Mouse (Mus musculus): ENCODE measurements around the gene Skiv2l.

DNA sequence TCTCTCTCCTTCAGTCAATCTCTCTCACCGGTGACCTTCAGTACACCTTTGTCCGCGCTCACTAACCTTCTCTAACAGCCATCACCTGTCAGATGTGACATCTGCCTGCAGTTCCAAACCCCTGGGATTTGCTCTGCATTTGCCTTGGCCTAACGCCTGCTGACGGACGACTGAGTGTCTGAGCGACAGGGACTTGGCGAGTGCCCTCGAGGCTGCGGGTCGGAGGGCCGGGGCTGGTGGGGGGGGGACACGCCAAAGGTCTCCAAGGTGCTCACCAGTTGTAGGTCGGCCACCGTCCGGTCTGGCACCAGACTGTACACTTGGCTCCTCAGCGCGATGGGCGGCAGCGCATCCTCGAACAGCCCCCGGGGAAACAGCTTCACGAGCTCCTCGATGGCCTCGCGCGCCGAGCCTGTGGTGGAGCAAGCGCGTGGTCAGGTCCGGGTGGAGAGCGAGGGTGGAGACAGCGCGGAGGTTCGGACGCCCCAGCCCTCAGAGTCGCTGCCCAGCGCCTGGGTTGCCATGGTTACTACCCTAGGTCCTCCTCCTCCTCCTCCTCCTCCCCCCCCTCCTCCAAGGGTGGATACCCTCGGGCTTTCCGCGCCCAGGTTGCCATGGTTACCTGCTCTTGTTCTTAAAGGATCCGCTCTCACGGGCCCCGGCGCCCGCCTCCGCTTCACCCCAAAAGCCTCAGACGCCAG lies 13.7 kb downstream of the Skiv2l start:
- TF ChIP-seq NRF1 (IDR thresholded peaks at IDR 0.05; ENCODE audit: insufficient read depth, low read depth, low read length, poor library complexity, severe bottlenecking) (no peak), TBP (IDR thresholded peaks at IDR 0.05; ENCODE audit: low read depth, low read length) (no peak), ZNF384 (IDR thresholded peaks at IDR 0.05; ENCODE audit: low read depth, low read length) (no peak), JUND (IDR thresholded peaks at IDR 0.05; ENCODE audit: low read depth, low read length) (no peak), USF1 (IDR thresholded peaks at IDR 0.05; ENCODE audit: low read depth, low read length) (no peak), EP300 (IDR thresholded peaks at IDR 0.05; ENCODE audit: low read depth in 1 of 2, low read length in 2 of 2) (no peak), ETS1 (IDR thresholded peaks at IDR 0.05; ENCODE audit: low read depth, low read length) (no peak), SMC3 (IDR thresholded peaks at IDR 0.05; ENCODE audit: low read depth, low read length) (no peak), NELFE (IDR thresholded peaks at IDR 0.05; ENCODE audit: low read depth, low read length) (no peak), POLR2A (IDR thresholded peaks at IDR 0.05; ENCODE audit: control insufficient read depth in 1 of 2, insufficient read depth in 1 of 2, low read depth in 1 of 2, low read length in 2 of 2, poor library complexity in 1 of 2) (no peak), CTCF (IDR thresholded peaks at IDR 0.05 in 2 of 3, conservative IDR thresholded peaks at IDR 0.05 in 1 of 3; ENCODE audit: control insufficient read depth in 1 of 3, insufficient read depth in 1 of 3, low read depth in 2 of 3, low read length in 3 of 3, poor library complexity in 1 of 3, severe bottlenecking in 1 of 3) (no peak), MEF2A (IDR thresholded peaks at IDR 0.05; ENCODE audit: extremely low read depth, insufficient replicate concordance, low read depth, low read length, poor library complexity, severe bottlenecking) (no peak), ZKSCAN1 (IDR thresholded peaks at IDR 0.05; ENCODE audit: low read depth, low read length) (no peak)
